Mouse (Mus musculus) thymus, adult 2 months (tissue): ENCODE measurements around the gene Gm42906.

Experiments
- CTCF ChIP-seq: fragments of 200-500 bp; IDR thresholded peaks from 2 replicates; pipeline ENCODE4 v1.5.1; 2012; ENCODE audit warnings: mild to moderate bottlenecking, control low read depth, low read length, moderate library complexity, borderline replicate concordance; ENCODE audit not compliant: control insufficient read depth, poor library complexity, insufficient read depth; ENCODE audit errors: extremely low read depth
- POLR2A ChIP-seq: fragments of 200-500 bp; IDR thresholded peaks from 2 replicates; pipeline ENCODE4 v1.6.1; 2012; ENCODE audit warnings: mild to moderate bottlenecking, low read length, control low read depth, moderate library complexity; ENCODE audit not compliant: control insufficient read depth, poor library complexity, insufficient read depth; ENCODE audit errors: extremely low read depth

DNA sequence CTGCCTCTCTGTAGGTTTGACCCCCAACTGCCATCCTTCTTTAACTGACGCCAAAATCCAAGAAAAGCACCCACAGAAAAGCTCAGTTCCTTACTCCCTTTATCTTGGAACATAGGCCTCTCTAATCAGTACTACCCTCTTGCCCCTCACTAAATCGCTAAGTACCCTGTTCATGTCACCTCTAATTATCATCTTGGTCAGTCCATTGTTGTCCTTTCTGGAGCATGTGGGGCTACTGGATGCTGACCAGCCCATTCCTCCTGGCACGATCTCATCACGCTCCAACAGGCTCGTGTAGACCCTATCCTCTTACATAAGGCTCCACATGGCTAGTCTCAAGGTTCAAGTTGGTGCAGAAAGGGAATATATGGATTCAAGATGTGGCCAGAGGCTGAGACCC, 191.6 kb downstream of the Gm42906 start:
- no peak for TF ChIP-seq CTCF
- TF ChIP-seq POLR2A = no peak
